Mouse (Mus musculus) G1E-ER4 (cell line): ENCODE measurements around the gene Myl3. TPM values are rescaled to one million over a fixed set of nuclear protein-coding genes. Genes with fewer than 3 reads are reported as not detected.
A peak's percentile ranks its signal among the peaks of the same experiment; 100 is the strongest.

Experiments
- GATA1 ChIP-seq: IDR thresholded peaks from one replicate; pipeline ENCODE4 v1.8.0; 2012; ENCODE audit warnings: low read length, inconsistent platforms
- polyA plus RNA-seq: library from polyadenylated mRNA; stranded (reverse); fragments of >175 nt; gene quantifications from 2 replicates; pipeline ENCODE4 v1.2.3, GENCODE M21; 2012

Gene Myl3
- polyA plus RNA-seq, 1 experiment: not detected

DNA sequence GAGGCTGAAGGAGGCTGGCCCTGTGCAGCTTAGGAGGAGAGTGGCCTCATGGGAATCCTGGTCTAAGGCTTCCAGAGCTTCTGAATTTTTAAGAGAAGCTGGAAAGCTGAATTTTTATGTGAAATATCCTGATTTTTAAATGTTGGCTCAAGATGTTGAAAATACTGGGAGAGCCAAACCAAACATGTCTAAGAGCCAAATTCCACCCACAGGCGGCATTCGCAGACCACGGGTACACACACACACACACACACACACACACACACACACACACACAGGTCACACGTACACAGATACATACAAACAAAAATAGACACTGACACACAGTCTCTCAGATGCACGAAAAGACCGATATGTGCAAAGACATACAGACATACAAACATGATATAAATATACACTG, 23.6 kb upstream of the Myl3 start:
- TF ChIP-seq GATA1: no peak

DNA sequence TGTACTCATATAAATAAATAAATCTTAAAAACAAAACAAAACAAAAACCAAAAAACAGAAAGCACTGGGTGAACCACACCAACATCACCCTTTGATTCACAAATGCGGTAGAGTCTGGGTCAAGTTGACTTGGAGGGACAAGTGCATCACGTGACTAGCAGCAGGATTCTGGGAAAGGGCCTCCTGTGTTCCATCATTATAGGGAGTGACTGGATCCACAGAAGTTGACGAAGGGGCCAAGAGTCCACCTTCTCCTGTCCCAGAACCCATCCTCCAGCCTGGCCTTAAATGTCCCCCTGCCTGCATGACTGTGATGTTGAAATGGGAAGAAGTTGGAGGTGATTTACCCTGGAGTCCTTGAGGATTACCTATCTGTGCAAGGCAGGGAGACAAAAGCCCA, 22.9 kb upstream of the Myl3 start:
- no peak for TF ChIP-seq GATA1

- TF ChIP-seq GATA1: no peak
These were observed 21.7 kb upstream of the Myl3 start for GRCm38 (mm10) chr9:110719977-110720376.

- TF ChIP-seq GATA1: no peak
These were observed 19.6 kb upstream of the Myl3 start for GRCm38 (mm10) chr9:110722060-110722459.

GRCm38 (mm10) chr9:110725721-110726135, 15.9 kb upstream of the Myl3 start:
- no peak for TF ChIP-seq GATA1

DNA sequence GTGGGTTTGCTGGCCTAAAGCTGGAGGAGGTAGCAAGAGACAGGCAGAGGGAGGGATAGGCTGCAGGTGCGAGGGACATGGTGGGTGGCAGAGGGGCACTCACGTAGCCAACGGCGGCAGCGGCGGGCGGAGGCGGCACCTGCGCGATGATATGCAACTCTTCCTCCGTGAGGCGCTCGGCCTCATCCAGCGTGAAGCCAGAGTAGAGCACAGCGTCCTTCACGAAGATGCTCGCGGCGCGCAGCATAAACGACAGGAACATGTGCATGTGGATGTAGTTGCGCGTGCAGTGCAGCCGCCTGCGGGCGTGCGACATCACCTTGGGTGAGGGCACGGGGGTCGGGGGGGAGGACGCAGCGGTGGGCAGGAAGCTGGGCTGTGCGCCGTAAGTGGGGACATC, 14.8 kb upstream of the Myl3 start:
- no peak for TF ChIP-seq GATA1

DNA sequence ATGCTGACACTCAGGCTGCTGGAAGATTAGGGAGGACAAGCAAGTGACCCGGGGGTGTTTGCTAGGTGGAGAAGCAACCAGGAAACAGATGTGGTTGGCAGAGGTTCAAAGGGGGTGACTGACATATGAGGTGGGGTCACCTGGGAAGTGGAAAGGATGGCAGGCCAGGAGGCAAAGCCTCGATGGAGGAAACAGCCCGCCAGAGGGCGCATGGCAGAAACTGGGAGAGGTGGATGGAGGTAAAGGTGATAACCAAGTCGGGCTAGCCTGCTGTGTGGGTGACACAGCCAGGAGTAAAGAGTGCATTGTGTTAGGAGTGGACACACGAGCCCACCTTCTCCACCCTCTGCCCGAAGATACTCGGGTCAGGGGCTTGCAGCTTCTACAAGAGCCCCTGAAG, 11.8 kb upstream of the Myl3 start:
- TF ChIP-seq GATA1: no peak

DNA sequence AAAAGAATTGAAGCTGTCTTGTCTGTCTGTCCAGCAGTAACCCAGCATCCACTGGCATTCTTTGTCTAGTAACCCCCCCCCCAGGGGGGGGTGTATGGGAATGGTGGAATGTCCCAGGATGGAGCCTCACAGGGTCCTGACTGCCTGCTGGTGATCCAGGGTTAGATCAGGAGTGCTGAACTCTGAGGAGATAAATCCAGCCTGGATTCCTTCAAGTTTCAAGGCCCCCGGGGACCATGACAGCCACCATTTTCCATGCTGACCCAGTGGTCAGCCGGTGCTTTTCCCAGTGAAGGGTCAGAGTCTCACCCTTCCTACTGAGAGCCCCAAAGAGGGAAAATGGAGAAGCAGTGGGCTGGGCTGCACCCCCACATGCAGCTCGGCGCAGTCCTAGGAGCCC, 9.8 kb upstream of the Myl3 start:
- no peak for TF ChIP-seq GATA1

DNA sequence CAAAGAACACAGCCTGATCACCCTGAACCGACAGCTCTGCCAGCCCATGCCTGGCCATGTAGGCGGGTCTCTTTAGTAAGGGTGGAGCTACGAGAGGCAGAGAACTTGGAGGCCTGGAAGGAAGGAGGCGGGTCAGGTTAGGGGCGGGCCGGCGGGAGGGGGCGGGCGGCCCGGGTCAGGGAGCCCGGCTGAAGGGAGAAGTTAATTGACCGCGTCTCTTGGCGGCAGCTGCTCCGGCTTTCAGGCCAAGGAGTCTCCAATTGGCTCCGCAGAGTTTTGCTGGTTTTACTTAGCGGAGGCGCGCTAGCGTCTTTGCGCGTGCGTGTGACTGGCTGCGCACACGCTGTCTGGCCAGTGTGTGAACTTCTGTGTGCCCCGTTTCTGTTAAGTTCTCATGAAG, 9.0 kb upstream of the Myl3 start:
- no peak for TF ChIP-seq GATA1

- peak; percentile 3 for TF ChIP-seq GATA1
These were observed 8.6 kb upstream of the Myl3 start for GRCm38 (mm10) chr9:110733102-110733501.

GRCm38 (mm10) chr9:110734154-110734553, 7.5 kb upstream of the Myl3 start:
- TF ChIP-seq GATA1: no peak

GRCm38 (mm10) chr9:110736362-110736761, 5.3 kb upstream of the Myl3 start:
- no peak for TF ChIP-seq GATA1

GRCm38 (mm10) chr9:110738054-110738453, 3.6 kb upstream of the Myl3 start:
- TF ChIP-seq GATA1: no peak

DNA sequence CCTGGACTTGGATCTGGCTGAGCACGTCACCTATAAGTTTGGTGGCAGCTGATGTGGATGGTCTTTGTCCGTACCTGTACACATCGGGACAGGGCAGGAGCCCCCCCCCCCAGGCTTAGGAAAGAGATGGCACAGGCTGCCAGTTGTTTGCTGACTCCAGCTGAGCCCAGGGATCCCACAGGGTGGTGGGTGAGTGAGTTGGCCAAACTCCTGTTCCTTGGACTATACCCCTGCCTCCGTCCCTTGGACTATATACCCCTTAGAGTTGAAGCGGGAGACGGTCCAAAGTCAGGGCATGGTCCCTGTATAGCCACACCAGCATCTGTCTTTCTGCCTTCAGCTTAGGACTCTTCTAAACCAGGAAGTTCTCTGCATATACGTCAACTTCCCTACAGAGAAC, 1.7 kb upstream of the Myl3 start:
- TF ChIP-seq GATA1: no peak

DNA sequence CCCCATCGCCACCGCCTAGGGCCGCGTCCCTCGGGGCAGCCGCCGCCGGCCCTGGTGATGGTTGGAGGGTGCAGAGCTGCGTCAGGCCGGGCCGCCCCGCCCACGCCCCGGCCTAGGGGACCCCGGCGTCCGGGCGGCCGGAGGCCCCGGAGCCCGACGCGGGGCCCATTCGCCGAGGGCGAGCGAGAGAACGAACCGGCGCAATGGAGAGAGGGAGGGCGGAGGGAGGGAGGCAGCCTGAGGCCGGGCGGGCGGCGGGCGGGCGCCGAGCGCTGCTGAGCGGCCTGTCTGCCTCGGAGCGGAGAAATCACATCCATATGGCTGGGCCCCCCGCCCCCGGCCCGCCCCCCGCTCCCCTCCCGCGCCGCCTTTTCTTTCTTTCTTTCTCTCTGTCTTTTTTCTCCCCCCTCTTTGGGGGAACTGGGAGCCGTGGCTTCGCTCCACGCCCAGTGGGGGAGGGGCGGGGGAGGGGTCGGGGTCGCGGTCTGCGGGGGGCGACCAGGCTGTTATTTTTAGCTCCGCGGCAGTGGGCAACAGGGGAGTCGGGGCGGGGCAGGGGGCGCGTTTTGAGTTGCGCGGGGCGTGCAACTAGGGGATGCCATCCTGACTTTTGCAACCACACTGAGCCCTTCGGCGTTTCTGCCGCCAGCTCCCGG, 762 bp downstream of the Myl3 start:
- TF ChIP-seq GATA1: no peak

GRCm38 (mm10) chr9:110742951-110743455, 1.3 kb downstream of the Myl3 start:
- no peak for TF ChIP-seq GATA1

DNA sequence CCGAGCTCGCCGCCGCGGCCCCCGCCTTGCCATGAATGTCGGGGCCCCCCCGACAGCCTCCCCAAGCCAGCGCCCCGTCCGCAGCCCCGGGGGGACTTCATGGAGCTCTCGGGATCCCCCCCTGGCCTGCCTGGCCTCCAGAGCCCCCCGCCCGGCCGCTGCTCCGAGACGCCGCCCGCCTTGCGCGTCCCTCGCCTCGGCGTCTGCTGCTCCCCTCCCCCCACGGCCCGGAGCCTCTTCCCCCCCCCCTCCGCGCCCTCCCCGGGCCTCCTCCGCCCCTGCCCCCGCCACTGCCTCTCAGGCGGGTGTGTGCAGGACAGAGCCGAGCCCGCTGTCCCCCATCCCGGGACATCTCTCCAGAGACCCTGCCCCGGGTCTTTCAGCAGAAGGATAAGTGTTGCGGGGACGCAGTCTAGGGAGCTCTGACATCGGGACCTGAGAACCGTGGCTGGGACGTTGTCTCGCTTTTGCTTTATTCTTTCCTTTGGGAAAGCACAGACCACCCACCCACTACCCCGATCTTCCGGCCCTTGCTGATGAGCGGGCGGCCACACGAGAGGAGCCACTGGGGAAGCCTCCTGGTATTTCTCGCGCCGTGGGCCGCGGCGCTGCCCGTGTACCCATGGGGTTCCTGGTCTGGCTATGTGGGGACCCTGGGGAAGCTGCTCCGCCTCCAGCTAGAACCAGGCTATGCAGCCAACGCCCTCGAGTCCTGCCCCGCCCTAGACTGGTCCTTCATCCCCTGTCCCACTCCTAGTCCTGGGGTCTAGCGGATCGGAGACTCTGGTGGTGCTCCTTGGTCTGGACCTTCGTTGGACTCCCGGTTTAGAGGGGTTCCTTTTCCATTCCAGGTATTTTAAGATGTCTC, 2.0 kb downstream of the Myl3 start:
- no peak for TF ChIP-seq GATA1
